Mouse (Mus musculus) MEL (cell line): ENCODE measurements around the gene Gpr55.

ENCODE experiments used
- CTCF ChIP-seq, 3 experiments: IDR thresholded peaks in 2 of 3; conservative IDR thresholded peaks in 1 of 3; 2 replicates each; pipeline ENCODE4 v1.5.1; 2011 to 2012; ENCODE audit warnings: low read length in 3 of 3, low read depth in 2 of 3, mild to moderate bottlenecking in 2 of 3, improper control_type of control experiment in 1 of 3, inconsistent platforms in 1 of 3, mixed read lengths in 1 of 3, moderate library complexity in 1 of 3; ENCODE audit not compliant: control insufficient read depth in 1 of 3, insufficient read depth in 1 of 3, poor library complexity in 1 of 3, severe bottlenecking in 1 of 3
- GABPA ChIP-seq: IDR thresholded peaks from 2 replicates; pipeline ENCODE4 v1.6.1; 2012; ENCODE audit warnings: low read depth, mild to moderate bottlenecking, inconsistent platforms, low read length, improper control_type of control experiment, moderate library complexity
- POLR2A ChIP-seq, 2 experiments: IDR thresholded peaks; 2 replicates each; pipeline ENCODE4 v1.6.1; 2011 to 2012; ENCODE audit warnings: low read length in 2 of 2, mild to moderate bottlenecking in 2 of 2, control low read depth in 1 of 2, improper control_type of control experiment in 1 of 2, low read depth in 1 of 2, moderate library complexity in 1 of 2; ENCODE audit not compliant: control insufficient read depth in 1 of 2, insufficient read depth in 1 of 2, poor library complexity in 1 of 2
- TAL1 ChIP-seq: IDR thresholded peaks from 2 replicates; pipeline ENCODE4 v1.6.1; 2012; ENCODE audit warnings: mild to moderate bottlenecking, inconsistent platforms, low read length, moderate library complexity, mixed read lengths
- USF2 ChIP-seq, 2 experiments: IDR thresholded peaks; 2 replicates each; pipeline ENCODE4 v1.6.1; 2011 to 2012; ENCODE audit warnings: improper control_type of control experiment in 2 of 2, low read length in 2 of 2, borderline replicate concordance in 1 of 2, inconsistent platforms in 1 of 2, low read depth in 1 of 2, mild to moderate bottlenecking in 1 of 2; ENCODE audit not compliant: insufficient read depth in 1 of 2

DNA sequence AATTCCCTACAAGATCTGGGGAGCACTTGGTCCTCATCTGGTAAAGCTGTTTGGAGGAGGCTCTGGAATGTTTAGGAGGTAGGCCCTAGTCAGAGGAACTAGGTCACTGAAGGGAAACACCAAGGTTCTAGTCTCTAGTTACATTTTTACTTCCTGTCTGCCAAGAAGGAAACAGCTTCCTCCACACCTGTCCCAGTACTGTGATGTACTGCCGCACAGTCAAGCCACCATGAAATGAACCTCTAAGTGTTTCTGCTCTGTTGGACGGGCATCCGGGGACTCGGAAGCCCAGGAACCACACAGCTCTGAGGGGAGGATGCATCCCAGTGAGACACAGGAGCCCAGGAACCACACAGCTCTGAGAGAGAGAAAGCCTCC lies 32.1 kb downstream of the Gpr55 start:
- no peak for TF ChIP-seq TAL1
- no peak for TF ChIP-seq POLR2A (IDR thresholded peaks at IDR 0.05; ENCODE audit: control insufficient read depth in 1 of 2, insufficient read depth in 1 of 2, low read depth in 1 of 2, low read length in 2 of 2, poor library complexity in 1 of 2)
- no peak for TF ChIP-seq GABPA
- no peak for TF ChIP-seq USF2 (IDR thresholded peaks at IDR 0.05; ENCODE audit: borderline replicate concordance in 1 of 2, insufficient read depth in 1 of 2, low read depth in 1 of 2, low read length in 2 of 2)
- TF ChIP-seq CTCF (IDR thresholded peaks at IDR 0.05 in 2 of 3, conservative IDR thresholded peaks at IDR 0.05 in 1 of 3; ENCODE audit: control insufficient read depth in 1 of 3, insufficient read depth in 1 of 3, low read depth in 2 of 3, low read length in 3 of 3, poor library complexity in 1 of 3, severe bottlenecking in 1 of 3), result no peak
